Mouse (Mus musculus) myocyte (in vitro differentiated cells): ENCODE measurements around the gene BC051019.

Experiments
- MAX ChIP-seq: IDR thresholded peaks from one replicate; pipeline ENCODE4 v1.6.1; 2011; ENCODE audit warnings: low read depth, mild to moderate bottlenecking, control low read depth
- MYOD1 ChIP-seq, 3 experiments: IDR thresholded peaks; one replicate each; pipeline ENCODE4 v1.6.1; 2011; ENCODE audit warnings: control low read depth in 2 of 3, low read depth in 2 of 3, mild to moderate bottlenecking in 2 of 3, moderate library complexity in 1 of 3; ENCODE audit not compliant: insufficient read length in 2 of 3, control insufficient read depth in 1 of 3
- POLR2A ChIP-seq: IDR thresholded peaks from one replicate; pipeline ENCODE4 v1.6.1; 2011; ENCODE audit warnings: low read depth, mild to moderate bottlenecking, control low read depth, moderate library complexity; ENCODE audit not compliant: insufficient read length
- POLR2AphosphoS2 ChIP-seq: IDR thresholded peaks from one replicate; pipeline ENCODE4 v1.6.1; 2011; ENCODE audit warnings: low read depth, control low read depth; ENCODE audit not compliant: insufficient read length
- TCF12 ChIP-seq: IDR thresholded peaks from one replicate; pipeline ENCODE4 v1.6.1; 2011; ENCODE audit warnings: mild to moderate bottlenecking, control low read depth; ENCODE audit not compliant: poor library complexity, insufficient read depth, severe bottlenecking

GRCm38 (mm10) chr7:109671581-109672471 is 51.8 kb downstream of the BC051019 start:
- TF ChIP-seq POLR2A, result peak; percentile 70
- no peak for TF ChIP-seq MAX
- peak; percentile 53 for TF ChIP-seq POLR2AphosphoS2
- peak; percentile 19 for TF ChIP-seq TCF12
- TF ChIP-seq MYOD1 (IDR thresholded peaks at IDR 0.05; ENCODE audit: control insufficient read depth in 1 of 3, insufficient read length in 2 of 3, low read depth in 2 of 3), result no peak
